Mouse (Mus musculus): ENCODE measurements around the gene Stkld1. TPM values are rescaled to one million over a fixed set of nuclear protein-coding genes. Genes with fewer than 3 reads are reported as not detected.

Gene Stkld1
- polyA plus RNA-seq, 1 experiment from 2014 or later: not detected

DNA sequence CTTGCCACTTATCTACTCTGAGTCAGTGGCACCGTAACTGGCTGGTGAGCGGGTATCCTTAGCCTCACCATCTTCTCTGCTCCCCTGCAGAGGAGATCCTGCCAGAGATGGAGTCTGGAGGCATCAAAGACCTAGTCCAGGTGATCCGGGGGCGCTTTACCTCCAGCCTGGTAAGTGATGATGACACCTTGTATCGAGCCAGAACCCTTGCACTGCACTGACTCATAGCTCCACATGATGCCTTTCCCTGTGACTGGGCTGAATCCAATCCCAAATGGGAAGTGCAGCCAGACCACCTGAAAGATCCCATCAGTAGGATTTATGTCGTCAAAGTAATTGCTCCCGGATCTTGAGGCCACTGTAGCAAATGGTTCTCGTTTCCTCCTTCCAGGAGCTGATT, 19.0 kb downstream of the Stkld1 start:
- Histone ChIP-seq H3K36me3 (peaks cover 41% of the 10 kb centered on the region), H3K4me2 (replicated peaks) (no peak overlapping the region), H3K9ac (no peak overlapping the region), H3K4me3 (replicated peaks) (no peak overlapping the region), H3K27me3 (replicated peaks) (no peaks in the 10 kb centered on the region), H3K4me1 (replicated peaks) (no peaks in the 10 kb centered on the region), H3K9me3 (no peaks in the 10 kb centered on the region), H3K27ac (no peak overlapping the region)
- no peak for ATAC-seq
- 84% methylated on average over 8 of the region's 8 CpGs for WGBS

DNA sequence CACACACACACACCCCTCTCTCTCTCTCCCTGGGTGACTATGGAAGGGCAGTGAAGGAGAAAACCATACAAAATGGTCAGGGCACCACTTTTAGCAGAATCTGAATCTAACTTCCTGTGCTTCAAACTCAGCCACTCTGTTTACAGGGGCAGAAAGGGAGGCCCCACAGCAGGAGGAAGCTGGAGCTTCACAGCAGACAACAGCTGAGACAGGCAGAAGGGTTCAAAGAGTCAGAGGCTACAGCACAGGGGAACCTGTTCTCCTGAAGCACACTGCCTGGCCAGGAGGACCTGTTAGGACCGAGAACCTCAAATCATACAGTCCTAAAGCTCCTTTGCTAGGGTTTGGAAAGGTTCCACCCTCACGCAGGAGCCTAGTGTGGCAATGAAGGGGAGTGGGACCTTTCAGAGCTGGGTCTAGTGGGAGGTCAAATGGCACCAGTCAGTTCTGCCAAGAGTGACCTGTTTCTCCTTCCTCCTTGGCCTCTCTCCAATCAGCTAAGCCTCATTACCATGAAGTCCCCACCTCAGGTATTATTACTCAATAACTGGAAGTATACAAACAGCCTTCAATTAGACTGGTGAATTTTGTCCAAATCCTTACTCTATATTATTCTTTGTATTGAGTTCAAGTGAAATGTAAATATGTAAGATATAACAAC, 21.0 kb downstream of the Stkld1 start:
- Histone ChIP-seq H3K4me1 (replicated peaks) (no peaks in the 10 kb centered on the region), H3K9ac (no peak overlapping the region), H3K27me3 (replicated peaks) (no peaks in the 10 kb centered on the region), H3K4me2 (replicated peaks) (no peak overlapping the region), H3K4me3 (replicated peaks) (no peak overlapping the region), H3K27ac (no peak overlapping the region), H3K9me3 (no peaks in the 10 kb centered on the region), H3K36me3 (peaks cover 48% of the 10 kb centered on the region)
- WGBS: 93% methylated on average over 2 of the region's 2 CpGs
- ATAC-seq: no peak

DNA sequence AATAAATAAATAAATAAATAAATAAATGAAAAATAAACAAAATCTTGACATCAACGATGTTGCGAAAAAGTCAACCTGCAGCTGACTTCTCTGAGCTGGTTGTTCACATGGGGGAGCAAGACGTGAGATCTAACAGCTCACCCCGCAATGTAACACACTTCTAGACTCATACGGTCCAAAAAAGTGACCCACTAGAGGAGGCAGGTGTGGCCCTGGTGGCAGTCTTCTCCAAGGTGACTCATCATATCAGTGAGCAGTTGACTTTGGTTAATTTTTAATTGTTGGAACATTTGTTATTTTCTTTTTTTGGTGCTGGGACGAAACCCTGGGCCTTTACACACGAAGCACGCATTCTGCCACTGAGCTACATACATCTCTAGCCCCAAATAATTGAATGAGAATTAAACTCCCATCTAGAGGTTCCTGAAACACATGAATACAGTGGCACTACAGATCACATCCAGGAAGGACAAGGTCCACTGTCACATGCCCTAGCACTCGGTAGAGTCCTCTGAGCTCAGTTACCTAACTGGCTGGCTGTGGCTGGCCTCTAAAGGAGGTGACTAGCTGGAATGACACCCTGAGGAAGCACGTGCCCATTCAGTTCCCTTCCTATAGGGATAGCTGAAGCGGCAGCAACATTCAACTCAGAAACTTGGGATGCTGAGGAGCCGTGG, 23.1 kb downstream of the Stkld1 start:
- Histone ChIP-seq H3K9me3 (no peaks in the 10 kb centered on the region), H3K4me2 (replicated peaks) (no peak overlapping the region; the same call in 1 of the 2 replicates), H3K36me3 (peaks cover 54% of the 10 kb centered on the region), H3K27me3 (replicated peaks) (no peaks in the 10 kb centered on the region), H3K4me3 (replicated peaks) (no peak overlapping the region), H3K27ac (peak overlapping the region; percentile 52), H3K9ac (no peak overlapping the region), H3K4me1 (replicated peaks) (0 out of 2 replicates have a peak, but pooled peaks cover 2% of the 10 kb centered on the region)
- 75% methylated on average over 12 of the region's 12 CpGs for WGBS
- peak; percentile 95 for ATAC-seq

- 61% methylated on average over 2 of the region's 2 CpGs for WGBS
- H3K36me3 ChIP-seq: peaks cover 53% of the 10 kb centered on the region
- H3K9me3 ChIP-seq: no peaks in the 10 kb centered on the region
- 0 out of 2 replicates have a peak, but pooled peaks cover 2% of the 10 kb centered on the region for H3K4me1 ChIP-seq (replicated peaks)
- H3K27ac ChIP-seq: peak overlapping the region; percentile 52
- H3K4me2 ChIP-seq (replicated peaks): no peak overlapping the region; the same call in 1 of the 2 replicates
- no peak overlapping the region for H3K9ac ChIP-seq
- ATAC-seq: peak; percentile 18
- H3K4me3 ChIP-seq (replicated peaks): no peak overlapping the region
- H3K27me3 ChIP-seq (replicated peaks): no peaks in the 10 kb centered on the region
Observed at GRCm38 (mm10) chr2:26957488-26957859, 23.6 kb downstream of the Stkld1 start.

DNA sequence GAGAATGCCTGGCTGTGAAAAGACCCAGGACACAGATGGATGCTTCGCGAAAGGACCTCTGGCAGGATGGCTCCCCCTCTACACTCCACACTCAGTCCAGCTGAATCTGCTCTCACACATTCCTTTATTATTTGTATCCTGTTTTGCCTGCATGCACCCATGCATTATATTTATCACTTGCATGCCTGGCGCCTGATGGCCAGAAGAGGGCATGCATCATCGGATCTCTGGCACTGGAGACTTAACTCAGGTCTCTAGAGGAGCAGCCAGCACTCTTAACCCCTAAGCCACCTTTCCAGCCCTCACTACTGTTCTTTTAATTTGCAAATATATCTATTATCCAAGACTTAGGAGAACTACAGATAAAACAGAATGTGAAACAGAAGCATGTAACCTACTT, 26.9 kb downstream of the Stkld1 start:
- no peak for ATAC-seq
- H3K9ac ChIP-seq: no peak overlapping the region
- WGBS: 73% methylated on average over 4 of the region's 4 CpGs
- H3K36me3 ChIP-seq: peaks cover 30% of the 10 kb centered on the region
- H3K9me3 ChIP-seq: no peaks in the 10 kb centered on the region
- no peak overlapping the region for H3K4me3 ChIP-seq (replicated peaks)
- no peaks in the 10 kb centered on the region for H3K27me3 ChIP-seq (replicated peaks)
- H3K4me1 ChIP-seq (replicated peaks): peaks cover 14% of the 10 kb centered on the region
- no peak overlapping the region for H3K4me2 ChIP-seq (replicated peaks)
- H3K27ac ChIP-seq: no peak overlapping the region

- Histone ChIP-seq H3K9ac (peak within 1 kb of the TSS; percentile 89), H3K4me1 (replicated peaks) (peaks cover 14% of the 10 kb centered on the region), H3K9me3 (no peaks in the 10 kb centered on the region), H3K4me2 (replicated peaks) (peak within 1 kb of the TSS; percentile 79), H3K27me3 (replicated peaks) (no peaks in the 10 kb centered on the region), H3K36me3 (peaks cover 12% of the 10 kb centered on the region), H3K4me3 (replicated peaks) (peak within 1 kb of the TSS; percentile 82), H3K27ac (peak within 1 kb of the TSS; percentile 100)
- under 1% methylated on average over 50 of the region's 50 CpGs for WGBS
- ATAC-seq: peak; percentile 95
Observed at GRCm38 (mm10) chr2:26963923-26964723, 30.3 kb downstream of the Stkld1 start, which contains the start of gene Rexo4. Rexo4 (minus strand) TSS chr2:26964386.

DNA sequence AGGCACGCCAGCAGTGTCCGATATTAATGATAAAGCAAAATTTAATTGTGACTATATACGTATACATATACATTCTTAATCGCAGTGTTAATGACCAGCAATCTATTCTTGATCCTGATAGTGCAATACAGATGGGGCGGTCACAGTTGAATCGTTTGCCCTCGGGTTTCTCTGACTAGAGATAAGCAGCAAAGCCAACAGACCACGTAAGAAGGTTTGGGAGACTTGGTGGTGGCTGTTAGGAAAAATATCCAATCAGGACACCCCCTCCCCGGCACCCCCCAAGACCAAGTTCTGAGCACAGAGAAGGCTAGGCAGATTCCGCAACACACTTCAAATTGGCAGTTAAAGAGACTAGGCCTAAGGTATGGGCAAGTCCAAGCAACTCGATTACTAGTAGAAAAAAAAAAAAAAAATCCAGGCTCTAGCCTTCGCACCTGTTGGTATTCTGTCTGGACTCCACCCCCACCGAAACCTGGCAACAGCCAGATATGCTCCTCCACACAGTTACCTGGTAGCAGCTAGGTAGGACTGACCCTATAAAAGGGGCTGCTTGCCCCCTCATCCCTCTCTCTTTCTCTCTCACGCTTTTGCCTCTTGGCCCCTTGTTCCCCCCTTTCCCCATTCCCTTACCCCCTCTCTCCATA, 31.0 kb downstream of the Stkld1 start:
- peak; percentile 46 for ATAC-seq
- Histone ChIP-seq H3K27me3 (replicated peaks) (no peaks in the 10 kb centered on the region), H3K4me3 (replicated peaks) (peak overlapping the region; percentile 82), H3K9ac (peak overlapping the region; percentile 89), H3K4me1 (replicated peaks) (peaks cover 14% of the 10 kb centered on the region), H3K9me3 (no peaks in the 10 kb centered on the region), H3K36me3 (peaks cover 9% of the 10 kb centered on the region), H3K4me2 (replicated peaks) (peak overlapping the region; percentile 79), H3K27ac (peak overlapping the region; percentile 100)
- WGBS: 17% methylated on average over 14 of the region's 14 CpGs

DNA sequence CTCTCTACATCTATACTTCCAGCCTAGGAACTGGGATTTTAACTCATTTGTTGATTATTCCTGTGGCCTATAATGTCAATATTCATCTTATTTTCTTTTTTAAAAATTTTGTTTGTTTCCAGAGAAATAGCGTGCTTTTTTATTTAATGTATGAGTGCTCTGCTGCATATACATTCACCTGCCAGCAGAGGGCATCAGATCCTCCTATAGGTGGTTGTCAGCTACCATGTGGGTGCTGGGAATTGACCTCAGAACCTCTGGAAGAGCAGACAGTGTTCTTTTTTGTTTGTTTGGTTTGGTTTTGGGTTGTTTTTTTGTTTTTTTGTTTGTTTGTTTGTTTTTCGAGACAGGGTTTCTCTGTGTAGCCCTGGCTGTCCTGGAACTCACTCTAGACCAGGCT, 33.4 kb downstream of the Stkld1 start:
- ATAC-seq: no peak
- Histone ChIP-seq H3K36me3 (no peaks in the 10 kb centered on the region), H3K9ac (no peak overlapping the region), H3K9me3 (no peaks in the 10 kb centered on the region), H3K4me2 (replicated peaks) (no peak overlapping the region), H3K27ac (no peak overlapping the region), H3K4me1 (replicated peaks) (peaks cover 12% of the 10 kb centered on the region), H3K4me3 (replicated peaks) (no peak overlapping the region), H3K27me3 (replicated peaks) (no peaks in the 10 kb centered on the region)
- 75% methylated on average over 2 of the region's 2 CpGs for WGBS

GRCm38 (mm10) chr2:26973116-26973515, 39.3 kb downstream of the Stkld1 start, which contains the start of gene Adamts13:
Adamts13 (plus strand) TSS chr2:26973416.
- no peak within 1 kb of the TSS for H3K4me3 ChIP-seq (replicated peaks)
- no peaks in the 10 kb centered on the region for H3K27me3 ChIP-seq (replicated peaks)
- H3K4me1 ChIP-seq (replicated peaks): 0 out of 2 replicates have a peak, but pooled peaks cover 7% of the 10 kb centered on the region
- no peaks in the 10 kb centered on the region for H3K36me3 ChIP-seq
- no peak within 1 kb of the TSS for H3K4me2 ChIP-seq (replicated peaks)
- H3K9me3 ChIP-seq: no peaks in the 10 kb centered on the region
- peak within 1 kb of the TSS; percentile 13; the same call in 1 of the 2 replicates for H3K27ac ChIP-seq
- no peak for ATAC-seq
- WGBS: 42% methylated on average over 3 of the region's 3 CpGs
- H3K9ac ChIP-seq: no peak within 1 kb of the TSS

DNA sequence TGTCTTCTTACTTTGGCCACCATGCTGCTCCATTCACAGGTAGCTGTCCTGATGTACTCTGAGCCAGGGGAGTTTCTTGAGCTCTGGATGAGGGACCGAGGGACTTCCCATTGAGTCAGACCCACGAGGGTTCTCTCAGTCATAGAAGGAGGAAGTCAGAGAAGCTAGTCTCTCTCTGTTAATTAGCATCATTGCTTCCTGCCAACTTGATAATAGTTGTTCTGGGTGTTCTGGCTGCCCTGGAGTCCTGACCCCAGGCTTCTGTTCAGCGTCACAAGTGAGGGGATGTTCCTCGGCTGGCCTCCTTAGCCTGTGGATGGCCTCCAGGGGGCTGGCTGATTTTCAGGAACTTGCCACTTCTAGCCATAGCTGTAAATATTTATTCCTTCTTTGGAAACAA, 40.1 kb downstream of the Stkld1 start:
- H3K4me3 ChIP-seq (replicated peaks): no peak overlapping the region
- no peaks in the 10 kb centered on the region for H3K36me3 ChIP-seq
- no peaks in the 10 kb centered on the region for H3K9me3 ChIP-seq
- no peak overlapping the region for H3K27ac ChIP-seq
- H3K4me1 ChIP-seq (replicated peaks): 0 out of 2 replicates have a peak, but pooled peaks cover 7% of the 10 kb centered on the region
- no peak overlapping the region for H3K4me2 ChIP-seq (replicated peaks)
- no peak for ATAC-seq
- no peaks in the 10 kb centered on the region for H3K27me3 ChIP-seq (replicated peaks)
- H3K9ac ChIP-seq: no peak overlapping the region
- WGBS: 30% methylated on average over 4 of the region's 4 CpGs

DNA sequence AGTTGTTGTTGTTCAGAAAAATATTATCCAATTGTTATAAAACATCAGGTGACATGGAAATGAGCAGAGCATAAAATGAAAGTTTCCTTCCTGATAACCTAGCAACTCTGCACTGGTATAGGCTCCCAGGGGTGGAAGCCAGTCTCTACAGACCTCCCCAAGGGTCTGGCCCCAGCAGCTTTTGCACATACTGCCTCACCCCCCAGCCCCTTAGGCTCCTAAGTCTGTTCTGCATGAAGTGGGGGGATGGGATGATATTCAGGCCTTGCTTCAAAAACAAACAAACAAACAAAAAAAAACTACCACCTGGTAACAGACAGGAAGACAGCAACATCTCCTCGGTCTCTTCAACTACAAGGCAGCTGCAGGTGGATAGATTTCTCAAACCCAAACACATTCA, 46.5 kb downstream of the Stkld1 start:
- Histone ChIP-seq H3K9ac (no peak overlapping the region), H3K36me3 (no peaks in the 10 kb centered on the region), H3K4me3 (replicated peaks) (no peak overlapping the region), H3K9me3 (no peaks in the 10 kb centered on the region), H3K27ac (no peak overlapping the region), H3K27me3 (replicated peaks) (no peaks in the 10 kb centered on the region), H3K4me2 (replicated peaks) (no peak overlapping the region), H3K4me1 (replicated peaks) (no peaks in the 10 kb centered on the region)
- ATAC-seq: no peak
- WGBS: 65% methylated on average over 1 of the region's 1 CpGs

GRCm38 (mm10) chr2:26984179-26984578, 50.3 kb downstream of the Stkld1 start:
- Histone ChIP-seq H3K9me3 (no peaks in the 10 kb centered on the region), H3K4me3 (replicated peaks) (no peak overlapping the region), H3K36me3 (no peaks in the 10 kb centered on the region), H3K27me3 (replicated peaks) (no peaks in the 10 kb centered on the region), H3K27ac (no peak overlapping the region), H3K4me2 (replicated peaks) (no peak overlapping the region), H3K9ac (no peak overlapping the region), H3K4me1 (replicated peaks) (no peaks in the 10 kb centered on the region)
- ATAC-seq: no peak
- WGBS: 73% methylated on average over 2 of the region's 2 CpGs

All from intestine, embryonic 15.5 days (tissue).